ENCODE assay signal across 22 mouse cellular contexts in genomic region chrX:12435656-12436055, GRCm38 (mm10).
DNase-seq lines count a peak whose midpoint lies in the region; ATAC-seq and TF ChIP-seq lines count a peak whose summit lies in the region.
"Had no signal": no experiment of that assay in that cellular context is flagged by ENCODE, and none has a peak within 500 bp of the region (broad histone marks: within the 10 kb centered on the region; RNA-seq: fewer than 3 reads in every experiment).

No protein-coding gene starts in this region.

- TF ChIP-seq CTCF in hindbrain, postnatal 0 days (IDR thresholded peaks at IDR 0.05; ENCODE audit: low read depth) = no peak

- H3K9me3 ChIP-seq in forebrain, embryonic 14.5 days (replicated peaks; ENCODE audit: control insufficient read depth, low read length) = no peaks in the 10 kb centered on the region
- 0 out of 2 replicates have a peak, but pooled peaks cover 5% of the 10 kb centered on the region for H3K9me3 ChIP-seq in forebrain, embryonic 13.5 days (replicated peaks)
- H3K9me3 ChIP-seq in hindbrain, postnatal 0 days (ENCODE audit: low read length) = no peaks in the 10 kb centered on the region
- no peaks in the 10 kb centered on the region for H3K9me3 ChIP-seq in hindbrain, embryonic 12.5 days (replicated peaks)
- H3K9me3 ChIP-seq: embryonic facial prominence, embryonic 12.5 days; kidney, embryonic 15.5 days; midbrain, embryonic 12.5 days; stomach, embryonic 15.5 days had no signal

- no peaks in the 10 kb centered on the region for H3K27me3 ChIP-seq in forebrain, embryonic 14.5 days (replicated peaks; ENCODE audit: control insufficient read depth, insufficient read depth, low read length)
- no peaks in the 10 kb centered on the region for H3K27me3 ChIP-seq in forebrain, embryonic 13.5 days
- no peaks in the 10 kb centered on the region for H3K27me3 ChIP-seq in hindbrain, postnatal 0 days (ENCODE audit: insufficient read depth, low read length)
- H3K27me3 ChIP-seq in hindbrain, embryonic 12.5 days = no peaks in the 10 kb centered on the region
- H3K27me3 ChIP-seq: embryonic facial prominence, embryonic 12.5 days; limb, embryonic 13.5 days; midbrain, embryonic 12.5 days; stomach, embryonic 15.5 days had no signal

- intact Hi-C loops in heart, postnatal 14 days (cut with DNase I) = no loop called here

- no peak overlapping the region for H3K27ac ChIP-seq in forebrain, embryonic 14.5 days (ENCODE audit: low read depth, low read length)
- no peak overlapping the region for H3K27ac ChIP-seq in forebrain, embryonic 13.5 days
- H3K27ac ChIP-seq in hindbrain, postnatal 0 days = no peak overlapping the region
- H3K27ac ChIP-seq in hindbrain, embryonic 12.5 days = no peak overlapping the region
- H3K27ac ChIP-seq: embryonic facial prominence, embryonic 12.5 days; kidney, embryonic 15.5 days; left cerebral cortex, adult 2 months; limb, embryonic 13.5 days; midbrain, embryonic 12.5 days; stomach, embryonic 15.5 days had no signal

- H3K9ac ChIP-seq in forebrain, embryonic 14.5 days (ENCODE audit: low read length) = no peak overlapping the region
- H3K9ac ChIP-seq in forebrain, embryonic 13.5 days = no peak overlapping the region
- H3K9ac ChIP-seq in hindbrain, postnatal 0 days (replicated peaks; ENCODE audit: low read length) = no peak overlapping the region
- no peak overlapping the region for H3K9ac ChIP-seq in hindbrain, embryonic 12.5 days
- H3K9ac ChIP-seq: embryonic facial prominence, embryonic 12.5 days; kidney, embryonic 15.5 days; limb, embryonic 13.5 days; midbrain, embryonic 12.5 days; stomach, embryonic 15.5 days had no signal

- H3K4me1 ChIP-seq in forebrain, embryonic 14.5 days (ENCODE audit: control insufficient read depth, insufficient read depth, low read length) = no peaks in the 10 kb centered on the region
- H3K4me1 ChIP-seq in forebrain, embryonic 13.5 days = no peaks in the 10 kb centered on the region; the same call in 1 of the 2 replicates
- H3K4me1 ChIP-seq in hindbrain, postnatal 0 days (ENCODE audit: insufficient read depth, low read length) = no peaks in the 10 kb centered on the region
- H3K4me1 ChIP-seq in hindbrain, embryonic 12.5 days = no peaks in the 10 kb centered on the region
- H3K4me1 ChIP-seq: embryonic facial prominence, embryonic 12.5 days; kidney, embryonic 15.5 days; limb, embryonic 13.5 days; megakaryocyte, embryonic 14.5 days; stomach, embryonic 15.5 days had no signal

- H3K4me3 ChIP-seq in forebrain, embryonic 14.5 days (ENCODE audit: low read depth, low read length) = no peak overlapping the region
- H3K4me3 ChIP-seq in forebrain, embryonic 13.5 days = no peak overlapping the region
- no peak overlapping the region for H3K4me3 ChIP-seq in hindbrain, postnatal 0 days (ENCODE audit: low read length)
- no peak overlapping the region for H3K4me3 ChIP-seq in hindbrain, embryonic 12.5 days
- H3K4me3 ChIP-seq: embryonic facial prominence, embryonic 12.5 days; kidney, embryonic 15.5 days; left cerebral cortex, adult 2 months; limb, embryonic 13.5 days; megakaryocyte, embryonic 14.5 days; midbrain, embryonic 12.5 days; stomach, embryonic 15.5 days had no signal

- peak; percentile 33 for DNase-seq in forebrain, embryonic 14.5 days (ENCODE audit: low spot score)
- DNase-seq in hindbrain, postnatal 0 days (ENCODE audit: low spot score) = peak; percentile 56
- peak; percentile 3 for DNase-seq in retina, adult 2 months (ENCODE audit: low read depth, low spot score)
- DNase-seq in retina, embryonic 14.5 days (ENCODE audit: low spot score) = no peak
- no peak for DNase-seq in heart, postnatal 14 days
- DNase-seq: adrenal gland, postnatal 25 days; cerebellum, adult 18-20 months; gastrocnemius, postnatal 14 days; kidney, adult 18-20 months; kidney, postnatal 25 days had no signal

- WGBS in forebrain, embryonic 14.5 days = 53% methylated on average over 8 of the region's 8 CpGs
- WGBS in forebrain, embryonic 13.5 days = 44% methylated on average over 8 of the region's 8 CpGs
- 58% methylated on average over 8 of the region's 8 CpGs for WGBS in hindbrain, postnatal 0 days
- 65% methylated on average over 8 of the region's 8 CpGs for WGBS in hindbrain, embryonic 12.5 days

- H3K4me2 ChIP-seq in forebrain, embryonic 14.5 days (ENCODE audit: low read length) = no peak overlapping the region
- no peak overlapping the region for H3K4me2 ChIP-seq in forebrain, embryonic 13.5 days
- no peak overlapping the region for H3K4me2 ChIP-seq in hindbrain, postnatal 0 days (ENCODE audit: low read depth, low read length)
- no peak overlapping the region for H3K4me2 ChIP-seq in hindbrain, embryonic 12.5 days (replicated peaks)
- H3K4me2 ChIP-seq: embryonic facial prominence, embryonic 12.5 days; kidney, embryonic 15.5 days; limb, embryonic 13.5 days; liver, embryonic 11.5 days; stomach, embryonic 15.5 days had no signal

- no peaks in the 10 kb centered on the region for H3K36me3 ChIP-seq in forebrain, embryonic 14.5 days (ENCODE audit: control insufficient read depth, insufficient read depth, low read length)
- H3K36me3 ChIP-seq in forebrain, embryonic 13.5 days (ENCODE audit: poor library complexity, severe bottlenecking) = no peaks in the 10 kb centered on the region
- H3K36me3 ChIP-seq in hindbrain, postnatal 0 days (ENCODE audit: insufficient read depth, low read length) = no peaks in the 10 kb centered on the region
- no peaks in the 10 kb centered on the region for H3K36me3 ChIP-seq in hindbrain, embryonic 12.5 days
- H3K36me3 ChIP-seq: embryonic facial prominence, embryonic 12.5 days; kidney, embryonic 15.5 days; limb, embryonic 13.5 days; midbrain, embryonic 12.5 days; stomach, embryonic 15.5 days had no signal

- ATAC-seq in forebrain, embryonic 14.5 days = no peak
- ATAC-seq in forebrain, embryonic 13.5 days = no peak
- ATAC-seq in hindbrain, postnatal 0 days = peak; percentile 64
- no peak for ATAC-seq in hindbrain, embryonic 12.5 days (ENCODE audit: low FRiP score)
- ATAC-seq: inflammation-experienced regulatory T-cells, adult 6 months; lung, postnatal 0 days had no signal

Comparison
In these comparisons a context has a peak if more than half of its experiments do, and no peak if none do; other contexts are left out.
1. DNase-seq: peak in forebrain, embryonic 14.5 days (single experiment), hindbrain, postnatal 0 days (single experiment) and retina, adult 2 months (single experiment); none in retina, embryonic 14.5 days (single experiment) and heart, postnatal 14 days (0 of 2).